Mouse (Mus musculus) testis, postnatal 14 days (tissue): ENCODE measurements around the gene 4930512M02Rik.
"Not testable (repeated sequence)": the region's sequence is repeated elsewhere in the genome, so short reads cannot be mapped to it uniquely, and the experiment has no call there.

ENCODE experiments used
- DNase-seq: peaks from one replicate; pipeline ENCODE4 v3.0.0; 2021; ENCODE audit warnings: low spot score

4930512M02Rik gene

GRCm38 (mm10) chr11:11627735-11628134, at the start of gene 4930512M02Rik:
Gene 4930512M02Rik, minus strand, starts transcription at chr11:11627835.
- not testable (repeated sequence) for DNase-seq

GRCm38 (mm10) chr11:11677165-11677564, 49.5 kb upstream of the 4930512M02Rik start:
- no peak for DNase-seq

GRCm38 (mm10) chr11:11676068-11676741, 48.6 kb upstream of the 4930512M02Rik start:
- DNase-seq, result no peak

GRCm38 (mm10) chr11:11675063-11675462, 47.4 kb upstream of the 4930512M02Rik start:
- DNase-seq, result no peak

GRCm38 (mm10) chr11:11672974-11673373, 45.3 kb upstream of the 4930512M02Rik start:
- no peak for DNase-seq

- DNase-seq, result no peak
These were observed 40.3 kb upstream of the 4930512M02Rik start for GRCm38 (mm10) chr11:11667922-11668290.

- DNase-seq, result no peak
These were observed 39.8 kb upstream of the 4930512M02Rik start for GRCm38 (mm10) chr11:11667254-11667921.

GRCm38 (mm10) chr11:11660651-11661050, 33.0 kb upstream of the 4930512M02Rik start:
- DNase-seq, result no peak

- no peak for DNase-seq
These were observed 31.2 kb upstream of the 4930512M02Rik start for GRCm38 (mm10) chr11:11658834-11659233.

- no peak for DNase-seq
These were observed 30.0 kb upstream of the 4930512M02Rik start for GRCm38 (mm10) chr11:11657634-11658033.

GRCm38 (mm10) chr11:11656995-11657530, 29.4 kb upstream of the 4930512M02Rik start:
- no peak for DNase-seq

- DNase-seq, result no peak
These were observed 28.8 kb upstream of the 4930512M02Rik start for GRCm38 (mm10) chr11:11656388-11656787.

- DNase-seq, result no peak
These were observed 16.7 kb upstream of the 4930512M02Rik start for GRCm38 (mm10) chr11:11644303-11644702.

GRCm38 (mm10) chr11:11624073-11624705, 3.4 kb downstream of the 4930512M02Rik start:
- no peak for DNase-seq

- no peak for DNase-seq
These were observed 18.4 kb downstream of the 4930512M02Rik start for GRCm38 (mm10) chr11:11609243-11609642.

- no peak for DNase-seq
These were observed 40.3 kb downstream of the 4930512M02Rik start for GRCm38 (mm10) chr11:11587327-11587726.

GRCm38 (mm10) chr11:11586423-11586822, 41.2 kb downstream of the 4930512M02Rik start:
- no peak for DNase-seq

- DNase-seq, result no peak
These were observed 53.9 kb downstream of the 4930512M02Rik start for GRCm38 (mm10) chr11:11573691-11574090.

GRCm38 (mm10) chr11:11570747-11571146, 56.9 kb downstream of the 4930512M02Rik start:
- DNase-seq, result no peak

GRCm38 (mm10) chr11:11569466-11570132, 58.0 kb downstream of the 4930512M02Rik start:
- no peak for DNase-seq

- DNase-seq, result no peak
These were observed 59.6 kb downstream of the 4930512M02Rik start for GRCm38 (mm10) chr11:11568033-11568432.

- DNase-seq, result no peak
These were observed 62.4 kb downstream of the 4930512M02Rik start for GRCm38 (mm10) chr11:11565146-11565820.
